Mouse (Mus musculus): Measurements from ENCODE around the gene Cggbp1.
A peak's percentile ranks its signal among the peaks of the same experiment; 100 is the strongest.

Gene Cggbp1

GRCm38 (mm10) chr16:64873416-64874305 lies 21.9 kb downstream of the Cggbp1 start:
- peak; percentile 44 to 46 for DNase-seq

GRCm38 (mm10) chr16:64875384-64875783 lies 23.6 kb downstream of the Cggbp1 start:
- DNase-seq = no peak

GRCm38 (mm10) chr16:64875822-64876221 lies 24.0 kb downstream of the Cggbp1 start:
- no peak for DNase-seq

DNA sequence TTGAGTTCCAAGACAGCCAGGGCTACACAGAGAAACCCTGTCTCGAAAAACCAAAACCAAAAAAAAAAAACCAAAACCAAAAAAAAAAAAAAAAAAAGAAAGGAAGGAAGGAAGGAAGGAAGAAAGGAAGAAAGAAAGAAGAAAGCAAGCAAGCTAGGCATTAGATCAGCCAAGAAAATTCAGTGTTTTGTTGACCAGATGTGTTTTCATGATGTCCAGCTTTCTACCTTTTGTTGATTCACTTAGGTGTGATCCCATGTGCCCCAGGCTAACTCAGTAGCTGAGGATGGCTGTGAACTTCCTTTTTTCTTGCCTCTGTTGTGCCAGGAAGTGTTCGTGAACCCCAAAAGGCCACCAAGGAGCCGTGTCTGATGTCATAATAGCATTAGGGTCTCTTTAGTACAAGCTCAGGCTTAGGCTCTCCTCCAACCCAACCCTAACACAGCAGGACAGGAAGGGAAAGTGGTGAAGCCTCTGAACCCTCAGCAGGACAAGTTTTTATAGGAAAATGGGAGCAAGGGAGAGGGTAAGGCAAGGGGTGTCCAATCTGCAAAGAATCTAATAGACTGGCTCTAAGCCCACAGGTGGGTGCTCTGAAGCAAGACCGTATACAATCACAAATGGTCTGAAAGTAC lies 25.0 kb downstream of the Cggbp1 start:
- DNase-seq = no peak

- no peak for DNase-seq
Observed at GRCm38 (mm10) chr16:64877314-64877713, 25.5 kb downstream of the Cggbp1 start.

- DNase-seq = no peak
Observed at GRCm38 (mm10) chr16:64878611-64879132, 26.9 kb downstream of the Cggbp1 start.

- no peak for DNase-seq
Observed at GRCm38 (mm10) chr16:64879735-64880134, 27.9 kb downstream of the Cggbp1 start.

- DNase-seq = no peak
Observed at GRCm38 (mm10) chr16:64880986-64881385, 29.2 kb downstream of the Cggbp1 start.

GRCm38 (mm10) chr16:64881442-64881841 lies 29.6 kb downstream of the Cggbp1 start:
- no peak for DNase-seq

DNA sequence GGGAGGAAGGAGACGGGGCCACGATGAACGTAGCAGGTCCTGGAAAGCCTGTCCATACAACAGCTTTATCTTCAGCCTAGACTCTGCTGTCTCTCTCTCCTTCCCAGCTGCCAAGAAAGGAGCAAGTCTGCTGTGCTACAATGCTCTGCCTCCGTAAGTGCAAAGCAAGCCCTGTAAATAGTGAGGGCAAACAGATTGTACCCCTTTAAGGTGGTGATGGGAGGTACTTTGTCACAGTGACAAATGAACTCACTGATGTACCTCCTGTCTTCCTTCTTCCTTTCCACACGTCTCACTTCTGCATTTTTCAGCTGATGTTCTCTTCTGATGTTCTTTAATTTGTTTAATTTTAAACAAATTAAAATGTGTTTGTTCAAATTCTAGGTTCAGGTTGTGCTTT lies 32.1 kb downstream of the Cggbp1 start:
- no peak for DNase-seq

GRCm38 (mm10) chr16:64884420-64884838 lies 32.6 kb downstream of the Cggbp1 start:
- no peak for DNase-seq

GRCm38 (mm10) chr16:64885142-64885541 lies 33.3 kb downstream of the Cggbp1 start:
- no peak for DNase-seq

DNA sequence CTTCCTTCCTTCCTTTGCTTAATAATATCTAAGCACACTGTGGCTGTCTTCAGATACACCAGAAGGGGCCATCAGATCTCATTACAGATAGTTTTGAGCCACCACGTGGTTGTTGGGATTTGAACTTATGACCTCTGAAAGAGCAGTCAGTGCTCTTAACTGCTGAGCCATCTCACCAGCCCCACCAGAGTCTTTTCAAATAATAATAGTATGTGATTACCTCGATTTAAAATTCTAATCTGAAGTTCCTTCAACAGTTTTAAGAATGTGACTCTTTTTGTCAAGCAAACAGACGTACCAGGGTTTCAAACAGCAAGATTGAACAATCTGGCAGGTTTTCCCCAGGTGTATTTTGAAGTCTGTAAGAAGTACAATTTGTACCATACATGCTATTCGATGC lies 33.8 kb downstream of the Cggbp1 start:
- DNase-seq = no peak

DNA sequence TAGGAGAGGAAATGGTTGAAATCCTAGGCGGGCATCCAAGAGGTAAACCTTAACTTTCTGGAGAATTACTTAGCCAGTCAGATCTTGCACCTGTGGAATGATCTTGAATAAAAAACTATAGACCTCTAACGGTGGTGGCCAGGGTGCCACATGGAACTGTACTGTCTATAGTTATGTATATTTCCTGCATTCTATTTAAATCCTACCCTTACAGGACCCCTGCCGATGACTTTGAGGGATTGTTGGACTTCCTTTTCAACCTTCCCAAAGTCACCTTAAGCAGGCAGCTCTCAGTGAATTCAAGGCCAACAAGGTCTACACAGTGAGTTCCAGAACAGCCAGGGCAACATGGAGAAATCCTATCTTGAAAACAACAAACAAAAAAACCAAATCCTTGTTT lies 37.7 kb downstream of the Cggbp1 start:
- DNase-seq = no peak

DNA sequence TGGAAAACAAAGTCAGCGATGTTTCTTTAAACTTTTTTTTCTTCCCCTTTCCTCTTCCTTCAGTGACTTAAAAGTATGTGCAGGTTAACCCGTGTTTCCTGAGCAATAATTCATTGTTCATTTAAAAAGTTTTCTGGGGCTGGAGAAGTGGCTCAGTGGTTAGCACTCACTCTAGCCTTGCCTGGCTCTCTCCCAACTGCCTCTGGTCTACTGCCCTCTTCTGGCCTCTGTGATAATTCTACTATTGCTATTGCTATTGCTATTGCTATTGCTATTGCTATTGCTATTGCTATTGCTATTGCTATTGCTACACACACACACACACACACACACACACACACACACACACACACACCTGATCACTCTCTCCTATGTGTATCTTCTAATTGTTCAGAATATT lies 47.3 kb downstream of the Cggbp1 start:
- DNase-seq = no peak

- no peak for DNase-seq
Observed at GRCm38 (mm10) chr16:64903328-64903727, 51.5 kb downstream of the Cggbp1 start.

GRCm38 (mm10) chr16:64907112-64907511 lies 55.3 kb downstream of the Cggbp1 start:
- DNase-seq = no peak

DNA sequence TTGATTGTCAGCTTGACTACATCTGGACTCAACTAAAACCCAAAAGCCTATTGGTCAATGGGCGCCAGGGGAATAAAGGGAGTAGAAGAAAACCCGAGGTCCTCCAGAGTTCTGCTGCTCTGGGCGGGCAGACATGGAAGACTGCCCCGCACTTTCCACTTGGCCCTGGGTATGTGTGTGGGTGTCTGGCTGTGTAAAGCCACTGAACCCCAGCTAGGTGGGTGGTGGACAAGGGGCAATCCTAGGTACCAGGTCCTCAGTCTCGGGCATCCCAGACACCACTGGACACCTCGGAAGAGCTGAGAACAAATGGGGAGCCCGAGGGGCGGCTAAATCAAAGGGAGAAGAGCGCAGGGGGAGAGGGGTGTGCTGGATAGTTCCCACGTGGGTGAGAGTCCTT lies 57.0 kb downstream of the Cggbp1 start:
- no peak for DNase-seq
